Mouse (Mus musculus): Measurements from ENCODE around the gene Gnpat. TPM values are rescaled to one million over a fixed set of nuclear protein-coding genes. Genes with fewer than 3 reads are reported as not detected.
A peak's percentile ranks its signal among the peaks of the same experiment; 100 is the strongest.
"Not testable (repeated sequence)": the region's sequence is repeated elsewhere in the genome, so short reads cannot be mapped to it uniquely, and the experiment has no call there.

Gnpat gene
- polyA plus RNA-seq, 1 experiment, result 95.2 TPM

DNA sequence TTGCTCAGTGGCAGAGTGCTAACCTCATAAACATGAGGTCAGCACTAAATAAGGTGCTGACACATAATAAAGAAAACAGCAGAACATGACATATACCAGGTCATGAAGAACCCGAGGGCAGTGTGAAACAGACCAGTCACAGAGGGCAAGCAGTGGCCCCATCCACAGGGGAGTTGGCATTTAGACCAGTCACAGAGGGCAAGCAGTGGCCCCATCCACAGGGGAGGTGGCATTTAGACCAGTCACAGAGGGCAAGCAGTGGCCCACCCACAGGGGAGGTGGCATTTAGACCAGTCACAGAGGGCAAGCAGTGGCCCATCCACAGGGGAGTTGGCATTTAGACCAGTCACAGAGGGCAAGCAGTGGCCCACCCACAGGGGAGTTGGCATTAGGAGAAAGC lies 19.9 kb upstream of the Gnpat start:
- DNase-seq (ENCODE audit: low spot score), result not testable (repeated sequence)

DNA sequence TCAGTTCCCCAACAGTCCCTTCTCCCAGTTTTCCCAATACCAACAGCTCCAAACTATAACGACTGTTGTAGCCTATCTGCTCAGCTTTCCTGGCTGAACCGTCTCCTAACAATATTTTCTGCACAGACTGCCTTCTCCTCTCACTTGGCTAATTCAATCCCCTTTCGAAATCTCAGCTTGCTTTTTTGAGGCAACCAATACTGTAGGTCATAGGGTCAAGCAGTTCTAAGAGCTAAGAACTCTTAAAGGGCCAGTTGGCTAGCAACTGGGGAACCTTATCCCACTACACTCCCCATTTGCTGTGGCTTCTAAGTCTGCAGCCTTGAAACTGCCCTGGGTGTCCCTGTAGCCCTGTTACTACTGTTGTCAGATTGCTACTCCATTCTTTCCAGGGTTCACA lies 17.7 kb upstream of the Gnpat start:
- no peak for DNase-seq (ENCODE audit: low spot score)

DNA sequence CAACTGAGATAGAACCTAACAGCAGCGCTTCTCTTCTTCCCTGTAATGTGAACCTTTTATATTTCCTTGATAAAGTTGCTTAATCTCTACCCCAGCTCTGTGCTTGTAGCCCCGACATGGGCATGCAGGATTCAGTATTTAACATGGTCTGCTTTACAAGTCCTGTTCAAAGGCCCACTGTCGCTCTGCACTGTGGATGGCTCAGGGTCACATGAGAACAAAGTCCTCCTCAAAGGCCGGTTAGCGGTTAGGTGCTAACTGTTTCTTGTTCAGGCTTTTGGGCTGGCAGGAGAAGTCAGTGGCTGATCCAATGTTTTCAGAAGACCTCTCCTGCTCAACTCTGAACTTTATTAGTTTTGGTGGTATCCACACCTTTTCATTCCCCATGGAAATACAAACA lies 17.3 kb upstream of the Gnpat start:
- no peak for DNase-seq (ENCODE audit: low spot score)

DNA sequence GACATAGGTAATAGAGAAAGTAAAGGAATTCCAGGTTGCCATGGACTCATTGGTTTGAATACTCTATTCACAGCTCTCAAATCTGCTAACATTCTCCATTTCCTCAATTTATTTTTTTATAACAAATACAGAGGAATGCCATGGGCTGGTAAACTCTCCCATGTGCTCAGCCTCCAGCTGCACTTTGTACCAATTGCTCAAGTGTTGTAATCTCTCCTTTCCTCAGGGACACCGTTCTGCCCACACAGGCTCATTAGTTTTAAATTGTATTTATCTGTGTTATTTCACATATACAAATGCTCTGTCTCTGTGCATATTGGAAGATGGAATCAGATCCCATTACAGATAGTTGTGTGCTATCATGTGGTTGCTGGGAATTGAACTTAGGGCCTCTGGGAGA lies 9.3 kb upstream of the Gnpat start:
- no peak for DNase-seq (ENCODE audit: low spot score)

DNA sequence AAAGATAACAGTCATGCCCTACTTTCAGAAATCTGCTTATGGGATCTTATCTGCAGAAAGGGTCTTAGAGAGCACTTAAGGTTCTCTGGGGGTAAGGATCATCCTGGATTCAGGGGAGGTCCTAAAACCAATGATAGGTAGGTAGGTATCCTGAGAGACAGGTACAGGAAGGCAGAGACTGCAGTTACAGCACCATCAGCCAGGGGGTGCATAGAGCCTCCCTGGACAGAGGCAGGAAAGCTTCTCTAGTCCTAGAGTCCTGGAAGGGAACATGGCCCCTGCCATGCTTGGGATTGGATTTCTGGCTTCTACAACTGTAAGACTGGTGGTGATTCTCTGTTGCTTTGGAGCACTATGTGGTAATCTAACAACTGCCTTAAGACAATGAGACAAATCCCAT lies 3.4 kb upstream of the Gnpat start:
- DNase-seq (ENCODE audit: low spot score), result no peak

DNA sequence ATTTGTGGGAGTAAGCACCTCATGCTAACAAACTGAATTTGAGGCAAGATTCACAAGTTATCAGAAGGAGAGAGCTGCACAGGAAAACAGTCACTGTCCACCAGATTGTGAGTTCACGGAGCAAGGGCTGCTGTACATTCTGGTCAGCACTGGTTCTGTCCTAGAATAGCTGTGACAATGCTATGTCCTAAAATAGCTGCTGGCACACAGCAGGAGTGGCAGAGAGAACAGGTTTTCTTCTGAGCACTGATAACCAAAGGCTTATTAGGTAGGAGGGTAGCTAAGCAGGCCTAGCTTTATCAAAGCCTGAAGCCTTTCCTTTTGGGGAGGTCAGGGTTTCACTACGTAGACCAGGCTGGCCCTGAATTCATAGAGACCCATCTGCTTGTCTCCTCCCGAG lies 2.6 kb upstream of the Gnpat start:
- DNase-seq (ENCODE audit: low spot score), result no peak

DNA sequence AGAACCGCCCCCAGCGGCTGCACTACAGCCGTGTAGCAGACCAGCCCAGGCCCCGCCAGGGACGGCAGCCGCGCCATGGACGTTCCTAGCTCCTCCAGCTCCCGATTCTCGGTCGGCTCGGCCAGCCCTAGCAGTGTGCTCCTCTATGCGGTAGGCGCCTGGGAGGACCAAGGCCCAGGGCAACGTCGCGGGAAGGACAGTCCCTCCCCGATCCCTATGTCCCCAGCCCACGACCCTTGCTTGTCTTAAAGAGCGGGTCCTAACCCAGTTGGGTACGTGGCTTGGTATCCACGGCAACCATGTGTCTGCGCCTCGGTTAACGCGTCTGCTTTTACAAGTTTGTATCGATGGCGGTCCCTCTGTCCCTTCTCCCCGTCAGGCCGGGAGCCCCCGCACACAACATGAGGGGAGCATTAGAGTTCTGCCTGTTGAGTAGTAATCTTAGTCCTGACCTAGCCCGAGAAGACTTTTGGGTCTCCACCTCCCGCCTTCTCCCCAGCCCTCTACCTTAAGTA lies 387 bp downstream of the Gnpat start:
- DNase-seq (ENCODE audit: low spot score), result no peak

DNA sequence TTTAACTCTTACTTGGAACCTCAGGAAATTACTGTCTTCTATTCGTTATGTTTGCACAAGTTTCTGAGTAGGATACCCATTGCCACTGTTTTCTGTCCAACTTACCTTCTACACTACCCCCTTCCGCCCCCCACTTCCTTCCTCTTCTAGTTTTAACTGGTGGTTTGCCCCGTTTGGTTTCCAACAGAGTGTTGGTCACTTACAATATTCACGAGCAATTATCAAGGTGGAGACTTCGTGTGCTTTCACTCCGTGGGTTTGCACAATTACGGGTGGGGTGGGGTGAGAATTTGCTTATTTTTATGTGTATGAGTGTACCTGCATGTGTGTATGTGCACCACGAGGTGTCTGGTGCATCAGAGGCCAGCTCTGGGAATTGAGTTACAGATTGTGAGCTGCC lies 896 bp downstream of the Gnpat start:
- no peak for DNase-seq (ENCODE audit: low spot score)

DNA sequence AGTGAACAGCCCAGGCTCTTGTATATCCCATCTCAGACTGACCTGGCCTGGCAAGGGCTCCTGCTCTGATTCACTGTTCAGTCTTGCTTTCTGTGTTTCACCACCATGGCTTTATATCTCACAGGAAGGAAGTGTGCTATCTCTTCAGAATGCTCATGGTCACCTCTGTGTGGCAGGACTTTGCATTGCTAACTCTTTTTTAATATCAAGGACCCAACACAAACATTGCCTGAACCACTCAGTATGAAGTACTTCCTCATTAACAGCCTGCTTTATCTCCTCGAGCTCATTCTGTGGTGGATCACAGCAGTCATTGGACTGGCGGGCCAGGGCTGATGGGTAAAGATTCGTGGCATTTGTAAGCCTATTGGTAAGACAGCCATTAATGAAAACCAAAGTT lies 3.8 kb downstream of the Gnpat start:
- DNase-seq (ENCODE audit: low spot score), result no peak

DNA sequence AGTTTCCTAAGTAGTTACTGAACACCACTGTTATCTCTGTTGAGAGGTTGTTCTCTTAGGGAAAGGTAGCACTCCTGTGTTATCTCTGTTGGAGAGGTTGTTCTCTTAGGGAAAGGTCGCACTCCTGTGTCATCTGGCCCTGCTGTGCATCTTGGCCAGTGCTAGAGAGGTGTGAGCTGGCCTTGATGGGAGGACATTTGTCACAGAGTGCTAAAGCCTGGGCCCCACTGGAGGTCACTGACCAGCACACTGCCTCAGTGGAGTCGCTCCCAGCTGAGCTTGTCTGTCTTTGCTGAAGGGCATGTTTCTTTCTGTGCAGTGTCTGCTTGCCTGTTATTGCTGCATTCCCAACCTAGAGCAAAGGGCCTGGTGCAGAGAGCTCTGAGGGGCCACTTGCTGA lies 4.3 kb downstream of the Gnpat start:
- DNase-seq (ENCODE audit: low spot score), result no peak

DNA sequence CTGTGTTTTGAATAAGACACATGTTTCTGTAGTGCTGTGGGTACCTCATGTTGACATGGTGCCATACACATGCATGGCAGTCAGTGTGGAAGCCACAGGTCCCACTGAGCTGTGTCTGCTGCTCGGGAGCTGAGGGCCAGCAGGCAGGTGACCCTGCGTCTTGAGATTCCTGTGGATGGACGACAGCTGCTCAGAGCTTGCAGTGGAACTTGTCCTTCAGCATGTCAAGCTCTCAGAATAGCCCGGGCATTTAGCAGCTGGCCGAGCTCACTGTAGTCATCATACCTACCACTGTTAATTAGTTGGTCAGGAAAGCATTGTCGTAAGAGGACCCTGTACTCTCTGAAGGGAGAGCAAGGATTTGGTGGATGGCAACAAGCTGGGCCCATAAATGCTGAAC lies 6.9 kb downstream of the Gnpat start:
- DNase-seq (ENCODE audit: low spot score), result no peak

DNA sequence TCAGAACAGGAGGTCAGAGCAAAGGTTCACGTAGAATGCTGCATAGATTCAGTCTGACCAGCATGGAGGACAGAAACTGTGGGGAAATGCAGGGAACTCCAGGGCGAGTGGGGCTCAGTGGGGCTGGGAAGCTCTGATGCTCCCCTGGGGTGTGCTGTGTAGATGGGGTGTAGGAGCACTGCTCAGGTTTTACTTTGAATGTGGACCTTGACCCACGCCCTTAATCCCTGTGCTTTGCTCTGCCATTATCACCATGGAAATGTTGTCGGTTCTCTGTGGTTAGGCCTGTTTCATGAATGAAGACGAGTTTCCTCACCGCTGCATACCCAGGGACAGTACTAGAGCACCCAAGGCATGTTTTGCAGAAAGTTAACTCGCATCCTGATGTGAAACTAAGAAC lies 8.6 kb downstream of the Gnpat start:
- DNase-seq (ENCODE audit: low spot score), result no peak

DNA sequence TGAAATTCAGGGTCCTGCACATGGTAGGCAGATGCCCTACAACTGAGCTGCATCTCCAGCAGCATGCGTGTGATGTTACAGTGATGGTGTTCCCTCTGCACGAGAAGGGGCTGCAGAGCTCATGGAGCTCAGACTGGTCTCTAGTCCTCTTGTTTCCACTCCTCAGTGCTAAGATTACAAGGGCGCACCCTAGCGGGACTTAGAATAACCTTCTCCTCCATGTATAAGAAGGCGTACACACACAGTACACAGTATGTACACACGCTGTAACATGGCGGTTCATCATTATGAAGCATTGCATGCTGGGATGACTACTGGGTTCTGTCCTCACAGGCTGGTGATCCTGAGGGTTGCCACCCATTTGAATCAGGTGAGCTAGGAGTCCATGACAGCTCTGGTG lies 9.2 kb downstream of the Gnpat start:
- DNase-seq (ENCODE audit: low spot score), result no peak

DNA sequence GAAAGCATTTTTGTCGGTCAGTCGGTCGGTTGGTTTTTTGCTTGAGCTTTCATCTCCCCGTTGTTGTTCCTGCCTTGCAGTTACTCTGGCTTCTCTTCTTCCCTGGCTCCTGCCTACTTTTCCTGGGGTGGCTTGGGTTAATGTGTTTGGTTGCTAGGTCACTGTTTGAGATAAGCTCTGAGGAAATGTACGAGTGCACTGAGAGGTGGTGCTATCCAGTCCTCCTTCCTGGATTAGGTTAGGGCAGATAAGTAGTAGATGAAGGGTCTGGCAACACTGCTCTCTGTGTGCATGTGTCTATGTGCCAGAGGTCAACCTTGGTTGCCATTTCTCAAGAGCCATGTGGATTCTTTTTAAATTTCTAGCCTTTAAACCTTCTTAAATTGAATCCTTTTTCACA lies 9.9 kb downstream of the Gnpat start:
- DNase-seq (ENCODE audit: low spot score), result no peak

DNA sequence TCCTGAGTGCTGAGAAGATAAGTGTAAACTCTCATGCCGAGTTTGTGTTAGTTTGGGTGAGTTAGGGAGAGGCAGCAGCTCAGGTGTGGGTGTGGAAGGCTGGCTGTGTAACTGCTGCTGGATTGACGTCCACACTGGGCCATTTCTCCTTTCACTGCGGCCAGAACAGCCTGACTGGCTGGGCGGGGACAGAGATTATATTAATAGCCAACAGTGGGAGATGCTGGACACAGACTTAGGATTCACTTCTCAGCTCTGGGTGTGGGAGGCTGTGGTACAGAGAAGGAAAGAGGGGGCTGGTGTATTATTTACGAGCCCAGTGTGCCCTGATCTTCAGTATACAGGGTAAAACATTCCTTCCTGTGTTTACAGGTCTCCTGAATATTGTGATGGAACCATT lies 15.3 kb downstream of the Gnpat start:
- DNase-seq (ENCODE audit: low spot score), result no peak

DNA sequence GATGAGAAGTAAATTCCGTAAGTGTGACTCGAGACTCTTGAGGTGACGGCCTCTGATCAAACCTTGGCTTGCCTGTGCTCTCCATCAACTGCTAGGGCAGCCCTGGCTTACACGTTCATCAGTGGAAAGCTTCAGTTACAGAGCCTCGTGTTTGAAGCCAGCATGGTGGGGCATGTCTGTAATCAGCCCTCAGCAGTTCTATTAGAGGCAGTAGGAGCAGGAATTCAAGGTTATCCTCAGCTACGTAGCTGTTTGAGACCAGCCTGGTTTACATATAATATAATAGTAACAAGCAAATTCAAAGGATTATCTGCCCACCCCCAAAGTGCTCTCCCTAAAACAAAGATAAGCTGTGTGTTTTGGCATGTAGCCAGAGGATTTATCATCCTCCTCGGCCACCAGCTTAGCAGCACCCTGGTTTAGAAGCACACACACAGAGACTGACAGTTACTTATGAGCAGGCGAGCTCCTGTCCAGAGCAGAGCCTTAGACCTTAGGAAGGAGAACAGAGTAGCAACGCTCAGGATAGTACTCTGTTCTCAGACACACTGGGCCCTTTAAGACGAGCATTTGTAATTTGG lies 16.2 kb downstream of the Gnpat start:
- no peak for DNase-seq (ENCODE audit: low spot score)

DNA sequence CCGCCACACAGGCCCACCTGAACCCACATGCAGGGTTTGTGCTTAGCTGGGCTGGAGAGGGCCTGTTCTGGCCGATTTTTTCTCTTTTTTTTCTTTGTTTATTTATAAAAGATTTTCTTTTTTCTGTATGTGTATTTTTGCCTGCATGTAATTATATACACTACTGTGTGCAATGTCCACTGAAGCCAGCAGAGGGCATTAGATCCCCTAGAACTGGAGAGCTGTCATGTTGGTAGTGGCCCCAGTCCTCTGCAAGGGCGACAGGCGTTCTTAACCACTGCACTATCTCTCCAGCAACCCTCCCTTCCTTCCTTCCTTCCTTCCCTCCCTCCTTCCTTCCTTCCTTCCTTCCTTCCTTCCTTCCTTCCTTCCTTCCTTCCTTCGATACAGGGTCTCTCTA lies 25.6 kb downstream of the Gnpat start:
- DNase-seq (ENCODE audit: low spot score), result no peak

DNA sequence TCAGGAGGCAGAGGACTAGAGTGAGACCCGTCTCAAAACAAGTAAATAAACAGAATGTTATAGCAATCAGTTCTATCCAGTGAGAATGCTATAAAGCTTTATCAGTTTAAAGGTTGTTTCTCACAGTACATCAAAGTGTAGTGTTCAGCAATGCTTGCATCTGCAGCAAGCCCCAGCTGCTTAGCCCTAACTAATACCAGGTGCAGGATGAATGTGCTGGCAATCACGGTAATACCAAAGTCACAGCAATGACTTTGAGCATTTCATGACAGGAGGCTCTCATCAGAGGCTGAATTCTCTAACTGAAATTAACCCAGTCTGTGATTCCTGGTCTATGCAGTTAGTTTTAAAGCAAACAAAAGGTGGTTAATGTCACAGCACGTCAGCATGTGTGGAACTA lies 29.8 kb downstream of the Gnpat start:
- DNase-seq (ENCODE audit: low spot score), result no peak

DNA sequence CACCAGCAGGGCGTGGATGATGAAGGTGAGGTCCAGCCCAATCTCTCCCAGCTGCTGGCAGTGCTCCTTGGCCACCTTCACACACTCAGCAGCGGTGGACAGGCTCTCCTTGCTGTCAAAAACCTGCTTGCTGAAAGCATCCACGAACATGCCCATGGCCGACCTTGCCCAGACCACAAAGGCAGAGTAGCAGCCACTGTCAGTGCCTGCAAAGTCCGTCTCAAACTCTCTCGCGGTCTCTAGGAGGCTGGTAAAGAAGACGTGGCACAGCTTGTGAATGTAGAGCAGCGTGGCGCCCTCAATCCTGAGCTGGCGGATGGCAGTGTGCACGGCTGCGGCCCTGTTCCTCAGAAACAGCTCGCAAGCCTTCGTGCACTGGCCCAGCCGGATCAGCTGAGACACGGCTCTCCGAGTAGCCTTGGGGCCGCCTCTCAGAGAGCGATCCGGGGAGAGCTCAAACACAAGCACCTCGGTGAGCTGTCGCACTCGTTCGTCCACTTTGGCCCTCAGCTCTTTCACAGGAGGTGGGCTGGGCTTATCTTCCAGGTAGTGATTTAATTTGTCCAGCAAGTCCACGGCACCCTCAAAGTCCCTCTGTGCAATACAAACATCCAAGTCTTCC lies 33.3 kb downstream of the Gnpat start:
- peak; percentile 32 for DNase-seq (ENCODE audit: low spot score)

DNA sequence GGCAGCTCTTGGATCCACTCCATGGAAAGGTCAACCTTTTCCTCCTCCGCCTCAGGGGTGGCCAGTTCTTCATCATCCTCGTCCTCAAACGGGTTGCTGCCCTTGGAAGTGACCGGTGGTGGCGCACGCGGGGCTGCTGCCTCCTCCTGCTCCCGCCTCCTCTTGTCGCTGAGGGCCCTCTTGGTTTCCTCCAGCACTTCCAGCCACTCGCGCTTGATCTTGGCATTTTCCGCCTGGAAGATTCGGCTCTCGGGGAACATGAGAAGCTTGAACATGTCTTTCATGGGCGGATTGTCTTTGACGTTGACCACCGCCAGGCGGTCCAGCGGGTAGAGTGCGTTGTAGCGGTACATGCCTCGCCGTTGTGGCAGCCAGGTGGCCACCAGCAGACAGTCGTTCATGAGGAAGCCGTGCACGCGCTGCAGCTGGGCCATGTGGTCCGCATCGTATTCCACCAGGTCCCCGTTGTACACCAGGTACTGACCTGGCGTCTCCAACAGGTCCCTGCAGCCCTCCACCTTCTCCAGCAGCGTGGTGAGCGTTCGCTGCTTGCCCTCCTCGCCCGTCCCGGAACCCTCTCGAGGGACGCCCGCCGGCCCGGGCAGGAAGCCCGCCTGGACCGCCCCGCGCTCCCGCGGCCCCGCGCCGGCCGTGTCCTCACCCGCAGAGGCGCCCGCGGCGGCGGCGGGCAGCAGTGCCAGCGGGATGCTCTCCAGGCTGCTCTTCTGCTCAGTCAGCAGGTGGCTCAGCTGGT lies 34.0 kb downstream of the Gnpat start:
- DNase-seq (ENCODE audit: low spot score), result peak; percentile 60

DNA sequence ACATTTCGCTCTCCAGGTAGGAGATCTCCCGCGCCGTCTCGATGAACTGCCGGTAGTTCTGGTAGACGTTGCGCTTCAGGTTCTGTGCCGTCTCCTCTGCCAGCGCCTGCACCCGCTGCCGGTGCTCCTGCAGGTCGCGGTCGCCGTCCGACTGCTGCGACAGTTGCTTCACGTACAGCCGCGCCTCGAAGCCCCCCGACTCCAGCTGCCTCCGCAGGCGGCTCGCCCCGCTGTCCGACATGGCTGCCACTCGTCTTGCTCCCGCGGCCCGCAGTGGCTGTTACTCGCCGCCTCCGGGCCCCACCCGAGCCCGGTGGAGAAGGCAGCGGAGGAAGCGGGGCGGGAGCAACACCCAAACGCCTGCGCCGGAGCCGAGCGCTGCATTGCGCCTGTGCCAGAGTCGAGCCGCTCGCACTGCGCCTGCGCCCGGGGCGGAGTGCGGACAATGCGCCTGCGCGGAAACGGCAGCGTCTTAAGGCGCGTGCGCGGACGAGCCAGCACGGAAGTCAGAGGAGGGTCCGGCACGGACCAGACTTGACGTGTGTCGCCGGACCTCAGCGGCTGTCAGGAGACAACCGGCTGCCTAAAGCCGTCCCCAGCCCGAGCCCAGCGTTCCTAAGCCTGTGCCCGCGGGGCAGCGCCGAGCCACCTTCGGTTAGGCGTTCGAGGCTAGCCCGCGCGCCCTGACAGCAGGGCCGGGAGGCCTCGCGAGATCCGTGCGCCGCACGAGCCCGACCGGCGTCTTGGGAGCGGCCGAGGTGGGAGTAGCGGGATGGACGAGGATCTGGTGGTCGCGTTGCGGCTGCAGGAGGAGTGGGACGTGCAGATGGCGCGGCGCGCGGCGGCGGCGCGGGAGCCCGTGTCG lies 34.8 kb downstream of the Gnpat start, which contains the start of the genes Exoc8 and Sprtn:
Gene Exoc8 (minus strand): TSS at position 320 of the 865 bp plus-strand sequence.
Gene Sprtn (plus strand): TSS at position 501 of the 865 bp plus-strand sequence.
- peak; percentile 100 for DNase-seq (ENCODE audit: low spot score)

DNA sequence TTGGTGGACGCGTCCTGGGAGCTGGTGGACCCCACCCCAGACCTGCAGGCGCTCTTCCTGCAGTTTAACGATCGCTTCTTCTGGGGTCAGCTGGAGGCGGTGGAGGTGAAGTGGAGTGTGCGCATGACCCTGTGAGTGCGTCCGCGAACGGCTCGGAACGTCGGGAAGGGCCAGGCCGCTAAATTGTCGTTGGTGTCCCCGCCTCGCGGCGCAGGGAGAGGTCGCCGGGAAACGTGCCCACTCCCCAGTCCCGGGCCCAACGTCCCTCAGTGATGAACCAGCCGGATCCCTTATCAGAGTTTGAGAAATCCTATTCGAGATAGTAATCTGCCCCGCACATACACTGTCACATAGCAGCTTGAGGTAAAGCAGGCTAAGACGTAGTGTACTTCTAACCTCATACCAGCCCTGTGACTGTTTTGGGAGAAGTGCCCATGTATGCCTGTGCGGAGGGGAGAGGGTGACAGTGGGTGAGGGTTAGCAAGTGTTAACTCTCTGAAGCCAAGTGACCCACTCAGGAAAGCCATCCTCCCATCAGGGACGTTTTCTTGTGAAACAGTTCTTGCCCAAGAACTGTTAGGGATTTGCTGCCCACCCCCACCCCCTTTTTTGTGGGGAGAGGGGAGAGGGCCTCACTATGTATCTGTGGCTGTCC lies 35.5 kb downstream of the Gnpat start:
- no peak for DNase-seq (ENCODE audit: low spot score)
